Mouse (Mus musculus) liver, adult 2 months (tissue): Measurements from ENCODE around the gene Tas2r126. TPM values are rescaled to one million over a fixed set of nuclear protein-coding genes. Genes with fewer than 3 reads are reported as not detected.
"Not testable (repeated sequence)": the region's sequence is repeated elsewhere in the genome, so short reads cannot be mapped to it uniquely, and the experiment has no call there.

Experiments
- DNase-seq: peaks from one replicate; pipeline ENCODE4 v3.0.0-alpha.2; 2011; ENCODE audit warnings: low read depth, low spot score; ENCODE audit errors: extremely low read depth
- H3K27ac ChIP-seq: fragments of 200-500 bp; replicated peaks from 2 replicates; pipeline ENCODE4 v1.5.1; 2012; ENCODE audit warnings: low read depth, mild to moderate bottlenecking, control low read depth, inconsistent platforms, low read length; ENCODE audit not compliant: insufficient read depth
- H3K27me3 ChIP-seq: fragments of 200-500 bp; 2 replicates; pipeline ENCODE4 v1.6.1; 2012; ENCODE audit warnings: mild to moderate bottlenecking, moderate library complexity, low read length, inconsistent platforms; ENCODE audit not compliant: control insufficient read depth, insufficient read depth
- H3K36me3 ChIP-seq: fragments of 200-500 bp; 2 replicates; pipeline ENCODE4 v1.6.1; 2012; ENCODE audit warnings: low read length, inconsistent platforms; ENCODE audit not compliant: control insufficient read depth, insufficient read depth
- H3K4me1 ChIP-seq: fragments of 200-500 bp; 2 replicates; pipeline ENCODE4 v1.6.1; 2011; ENCODE audit warnings: low read length; ENCODE audit not compliant: control insufficient read depth, insufficient read depth
- H3K4me3 ChIP-seq: fragments of 200-500 bp; 2 replicates; pipeline ENCODE4 v1.5.1; 2011; ENCODE audit warnings: low read depth, mild to moderate bottlenecking, control low read depth, low read length, moderate library complexity; ENCODE audit not compliant: insufficient read depth
- H3K79me2 ChIP-seq: fragments of 200-500 bp; 2 replicates; pipeline ENCODE4 v1.6.1; 2012; ENCODE audit warnings: inconsistent platforms, mild to moderate bottlenecking, low read length, moderate library complexity; ENCODE audit not compliant: control insufficient read depth, insufficient read depth
- H3K9ac ChIP-seq: fragments of 200-500 bp; 2 replicates; pipeline ENCODE4 v1.6.1; 2012; ENCODE audit warnings: low read depth, mild to moderate bottlenecking, control low read depth, inconsistent platforms, low read length
- CTCF ChIP-seq: fragments of 200-500 bp; IDR thresholded peaks from 2 replicates; pipeline ENCODE4 v1.5.1; 2011; ENCODE audit warnings: low read depth, low read length, control low read depth
- POLR2A ChIP-seq: fragments of 200-500 bp; IDR thresholded peaks from 2 replicates; pipeline ENCODE4 v1.6.1; 2011; ENCODE audit warnings: low read length, control low read depth; ENCODE audit not compliant: insufficient read depth; ENCODE audit errors: extremely low read depth
- WGBS: fragments of 180-500 bp; shearing (Covaris S2); methylation state at CpG from one replicate; pipeline ENCODE4 v1.1.7; 2018; 5-methylcytosine and 5-hydroxymethylcytosine counted together
- polyA plus RNA-seq: library from polyadenylated mRNA; depleted of rRNA; stranded (reverse); fragments of >200 nt; gene quantifications from 2 replicates; pipeline ENCODE4 v1.2.3, GENCODE M21; 2012; rRNA removed
- total RNA-seq: library from RNA; depleted of rRNA; stranded (reverse); fragments of >200 nt; gene quantifications from 2 replicates; pipeline ENCODE4 v1.2.3, GENCODE M21; 2014; rRNA removed

Gene Tas2r126
- total and polyA plus RNA-seq, 2 experiments, result 0.28 TPM; not detected in 1

- no peak for DNase-seq
- TF ChIP-seq POLR2A (no peak), CTCF (no peak)
- H3K36me3 ChIP-seq, result no peaks in the 10 kb centered on the region
- H3K79me2 ChIP-seq, result no peaks in the 10 kb centered on the region
- no peaks in the 10 kb centered on the region for H3K4me1 ChIP-seq
- H3K27ac ChIP-seq, result no peak overlapping the region
- H3K9ac ChIP-seq, result no peak overlapping the region
- H3K27me3 ChIP-seq, result no peaks in the 10 kb centered on the region
- WGBS, result 77% methylated on average over 2 of the region's 2 CpGs
- no peak overlapping the region for H3K4me3 ChIP-seq
These were observed 13.0 kb downstream of the Tas2r126 start for GRCm38 (mm10) chr6:42447381-42447780.

DNA sequence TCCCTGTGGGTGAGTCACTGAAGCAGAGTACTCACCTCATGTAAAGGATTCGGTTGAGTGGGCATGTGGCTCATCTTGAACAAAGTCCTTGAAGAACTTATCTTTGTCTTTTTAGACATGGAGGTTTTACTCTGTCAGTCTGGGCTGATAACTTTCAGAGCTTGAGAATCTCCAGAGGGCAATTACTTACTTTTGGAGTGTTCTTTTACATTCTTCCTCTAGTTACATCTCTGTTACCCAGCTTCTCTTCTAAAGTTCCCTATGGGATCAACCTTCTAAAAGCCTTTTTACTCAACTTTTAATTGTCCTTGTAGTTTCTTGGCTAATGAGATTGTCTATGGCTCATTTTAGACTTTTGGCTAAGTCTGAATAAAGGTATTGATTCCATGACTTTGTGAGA is 30.8 kb downstream of the Tas2r126 start, which contains the start of gene Olfr458:
Olfr458 (minus strand) TSS at position 101 of the 400 bp plus-strand sequence.
- 79% methylated on average over 1 of the region's 1 CpGs for WGBS
- DNase-seq, result no peak
- H3K9ac ChIP-seq, result no peak within 1 kb of the TSS
- no peak within 1 kb of the TSS for H3K4me3 ChIP-seq
- H3K27ac ChIP-seq, result no peak within 1 kb of the TSS
- no peaks in the 10 kb centered on the region for H3K27me3 ChIP-seq
- no peaks in the 10 kb centered on the region for H3K36me3 ChIP-seq
- no peak for TF ChIP-seq POLR2A
- TF ChIP-seq CTCF, result no peak
- H3K4me1 ChIP-seq, result no peaks in the 10 kb centered on the region
- no peaks in the 10 kb centered on the region for H3K79me2 ChIP-seq

DNA sequence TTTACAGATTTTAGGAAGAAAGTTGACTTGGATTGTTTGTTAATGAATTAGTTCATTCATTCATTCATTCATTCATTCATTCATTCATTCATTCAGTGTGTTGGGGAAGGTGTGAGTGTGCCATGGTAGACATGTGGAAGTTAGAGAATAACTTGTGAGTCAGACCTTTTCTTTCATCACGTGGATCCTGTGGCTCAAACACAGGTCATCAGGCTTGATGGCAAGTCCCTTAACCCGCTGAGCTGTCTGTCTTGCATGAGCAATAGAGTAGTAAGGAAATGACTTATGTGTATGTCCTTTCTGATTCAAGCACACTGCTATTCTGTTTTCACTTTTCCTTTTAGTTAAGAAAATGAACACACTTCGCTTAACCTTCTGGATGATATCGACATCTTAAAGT is 36.2 kb downstream of the Tas2r126 start:
- Histone ChIP-seq H3K27me3 (no peaks in the 10 kb centered on the region), H3K36me3 (no peaks in the 10 kb centered on the region), H3K4me1 (no peaks in the 10 kb centered on the region), H3K27ac (no peak overlapping the region), H3K9ac (no peak overlapping the region), H3K79me2 (no peaks in the 10 kb centered on the region), H3K4me3 (no peak overlapping the region)
- WGBS, result 89% methylated on average over 4 of the region's 4 CpGs
- no peak for TF ChIP-seq CTCF
- no peak for TF ChIP-seq POLR2A
- no peak for DNase-seq

- not testable (repeated sequence) for H3K36me3 ChIP-seq, H3K9ac ChIP-seq, H3K27ac ChIP-seq, H3K27me3 ChIP-seq, H3K4me3 ChIP-seq, H3K4me1 ChIP-seq, H3K79me2 ChIP-seq, DNase-seq
- WGBS, result 96% methylated on average over 4 of the region's 4 CpGs
These were observed 37.0 kb downstream of the Tas2r126 start for GRCm38 (mm10) chr6:42471298-42471697.

DNA sequence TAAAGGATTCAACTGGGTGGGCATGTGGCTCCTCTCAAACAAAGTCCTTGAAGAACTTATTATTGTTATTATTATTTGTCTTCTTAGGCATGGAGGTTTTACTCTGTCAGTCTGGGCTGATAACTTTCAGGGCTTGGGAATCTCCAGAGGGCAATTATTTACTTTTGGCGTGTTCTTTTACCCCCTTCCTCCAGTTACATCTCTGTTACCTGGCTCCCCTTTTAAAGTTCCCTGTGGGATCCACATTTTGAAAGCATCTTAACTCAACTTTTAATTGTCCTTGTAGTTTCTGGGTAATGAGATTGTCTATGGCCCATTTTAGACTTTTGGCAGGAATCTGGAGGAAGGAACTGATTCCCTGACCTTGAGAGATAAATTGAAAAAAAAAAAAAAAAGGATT is 41.9 kb downstream of the Tas2r126 start, which contains the start of gene Olfr457:
Olfr457 (minus strand) TSS at position 101 of the 400 bp plus-strand sequence.
- no peaks in the 10 kb centered on the region for H3K27me3 ChIP-seq
- DNase-seq, result no peak
- no peaks in the 10 kb centered on the region for H3K4me1 ChIP-seq
- no peak within 1 kb of the TSS for H3K9ac ChIP-seq
- H3K4me3 ChIP-seq, result no peak within 1 kb of the TSS
- TF ChIP-seq POLR2A, result no peak
- TF ChIP-seq CTCF, result no peak
- H3K79me2 ChIP-seq, result no peaks in the 10 kb centered on the region
- no peaks in the 10 kb centered on the region for H3K36me3 ChIP-seq
- no peak within 1 kb of the TSS for H3K27ac ChIP-seq
- WGBS, result 43% methylated on average over 1 of the region's 1 CpGs

DNA sequence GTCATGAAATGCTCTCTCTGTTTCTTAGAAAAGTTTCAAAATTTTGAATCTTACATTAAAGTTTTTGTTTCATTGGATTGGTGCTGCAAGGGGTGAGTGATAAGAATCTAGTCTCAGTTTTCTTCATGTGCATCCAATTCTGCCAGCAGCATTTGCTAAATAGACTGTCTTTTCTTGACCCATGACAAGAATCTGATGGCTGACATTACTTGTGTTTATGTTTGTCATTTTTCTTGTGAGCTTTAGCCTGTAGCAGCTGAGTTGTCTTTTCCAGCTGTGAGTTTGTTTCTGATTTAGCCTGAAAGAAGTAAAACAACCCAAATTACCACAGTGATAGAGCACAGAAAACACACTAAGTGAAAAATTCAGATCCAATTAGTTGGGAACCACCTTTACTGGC is 50.3 kb downstream of the Tas2r126 start:
- TF ChIP-seq POLR2A (no peak), CTCF (no peak)
- Histone ChIP-seq H3K4me1 (no peaks in the 10 kb centered on the region), H3K4me3 (no peak overlapping the region), H3K27me3 (no peaks in the 10 kb centered on the region), H3K79me2 (no peaks in the 10 kb centered on the region), H3K36me3 (no peaks in the 10 kb centered on the region), H3K27ac (no peak overlapping the region), H3K9ac (no peak overlapping the region)
- no peak for DNase-seq

Other genes with a start within 250 kb of the Tas2r126 start
- gene Tas2r144, start 219.2 kb upstream of the Tas2r126 start, total RNA-seq, result not detected in 2 replicates
- gene Tas2r144, start 219.2 kb upstream of the Tas2r126 start, polyA plus RNA-seq, result not detected in 2 replicates
- gene Gstk1, start 188.6 kb upstream of the Tas2r126 start, total RNA-seq, result 279 and 283 TPM in 2 replicates
- gene Gstk1, start 188.6 kb upstream of the Tas2r126 start, polyA plus RNA-seq, result 166 and 218 TPM in 2 replicates
- gene Tmem139, start 172.6 kb upstream of the Tas2r126 start, total RNA-seq, result 0.46 TPM in 1 of 2 replicates, not detected in the other
- 0.29 and 0.37 TPM in 2 replicates for gene Tmem139, start 172.6 kb upstream of the Tas2r126 start, polyA plus RNA-seq
- 5.6 and 6.2 TPM in 2 replicates for gene Casp2, start 169.6 kb upstream of the Tas2r126 start, total RNA-seq
- 3.7 and 3.8 TPM in 2 replicates for gene Casp2, start 169.6 kb upstream of the Tas2r126 start, polyA plus RNA-seq
- 0.09 TPM in 1 of 2 replicates, not detected in the other for gene Clcn1, start 147.8 kb upstream of the Tas2r126 start, total RNA-seq
- 0.02 TPM in 1 of 2 replicates, not detected in the other for gene Clcn1, start 147.8 kb upstream of the Tas2r126 start, polyA plus RNA-seq
- gene Fam131b, start 109.9 kb upstream of the Tas2r126 start, total RNA-seq, result under 0.01 TPM in 1 of 2 replicates, not detected in the other
- gene Fam131b, start 109.9 kb upstream of the Tas2r126 start, polyA plus RNA-seq, result not detected in 2 replicates
- 6.4 and 9.5 TPM in 2 replicates for gene Zyx, start 84.9 kb upstream of the Tas2r126 start, total RNA-seq
- gene Zyx, start 84.9 kb upstream of the Tas2r126 start, polyA plus RNA-seq, result 43.1 and 49.8 TPM in 2 replicates
- gene Epha1, start 61.3 kb upstream of the Tas2r126 start, total RNA-seq, result 27.6 and 30.9 TPM in 2 replicates
- gene Epha1, start 61.3 kb upstream of the Tas2r126 start, polyA plus RNA-seq, result 27.1 and 28.1 TPM in 2 replicates
- 0.27 and 0.83 TPM in 2 replicates for gene Tas2r143, start 34.3 kb upstream of the Tas2r126 start, total RNA-seq
- 0.13 and 0.17 TPM in 2 replicates for gene Tas2r143, start 34.3 kb upstream of the Tas2r126 start, polyA plus RNA-seq
- gene Tas2r135, start 29.1 kb upstream of the Tas2r126 start, total RNA-seq, result 0.27 and 0.28 TPM in 2 replicates
- not detected in 2 replicates for gene Tas2r135, start 29.1 kb upstream of the Tas2r126 start, polyA plus RNA-seq
- gene Olfr458, start 30.7 kb downstream of the Tas2r126 start, total RNA-seq, result not detected in 2 replicates
- not detected in 2 replicates for gene Olfr458, start 30.7 kb downstream of the Tas2r126 start, polyA plus RNA-seq
- not detected in 2 replicates for gene Olfr457, start 41.8 kb downstream of the Tas2r126 start, total RNA-seq
- not detected in 2 replicates for gene Olfr457, start 41.8 kb downstream of the Tas2r126 start, polyA plus RNA-seq
- gene Olfr456, start 52.7 kb downstream of the Tas2r126 start, total RNA-seq, result not detected in 2 replicates
- not detected in 2 replicates for gene Olfr456, start 52.7 kb downstream of the Tas2r126 start, polyA plus RNA-seq
- not detected in 2 replicates for gene Olfr455, start 113.1 kb downstream of the Tas2r126 start, total RNA-seq
- gene Olfr455, start 113.1 kb downstream of the Tas2r126 start, polyA plus RNA-seq, result not detected in 2 replicates
- gene Tcaf3, start 163.2 kb downstream of the Tas2r126 start, total RNA-seq, result not detected in 2 replicates
- gene Tcaf3, start 163.2 kb downstream of the Tas2r126 start, polyA plus RNA-seq, result not detected in 2 replicates
- gene Tcaf2, start 210.7 kb downstream of the Tas2r126 start, total RNA-seq, result 0.65 and 0.67 TPM in 2 replicates
- 0.10 and 0.18 TPM in 2 replicates for gene Tcaf2, start 210.7 kb downstream of the Tas2r126 start, polyA plus RNA-seq